Mouse (Mus musculus) adrenal gland, postnatal 25 days (tissue): ENCODE results near the gene Slc46a1. TPM values are rescaled to one million over a fixed set of nuclear protein-coding genes. Genes with fewer than 3 reads are reported as not detected.

Experiments
- DNase-seq: peaks from one replicate; pipeline ENCODE4 v3.0.0; 2021; ENCODE audit warnings: mixed read lengths
- total RNA-seq: library from RNA; stranded (reverse); gene quantifications from 2 replicates; pipeline ENCODE4 v1.2.3, GENCODE M21; 2021

Gene Slc46a1
- total RNA-seq, 1 experiment from 2014 or later = 46.2 TPM

GRCm38 (mm10) chr11:78455308-78455707, 10.2 kb upstream of the Slc46a1 start:
- peak; percentile 46 for DNase-seq

- no peak for DNase-seq
These were observed 6.8 kb upstream of the Slc46a1 start for GRCm38 (mm10) chr11:78458740-78459139.

GRCm38 (mm10) chr11:78461894-78462293, 3.6 kb upstream of the Slc46a1 start:
- DNase-seq = no peak

GRCm38 (mm10) chr11:78462669-78463068, 2.8 kb upstream of the Slc46a1 start:
- no peak for DNase-seq

GRCm38 (mm10) chr11:78463286-78464036, 2.0 kb upstream of the Slc46a1 start:
- peak; percentile 24 for DNase-seq

GRCm38 (mm10) chr11:78465116-78465515, 381 bp upstream of the Slc46a1 start:
- DNase-seq = no peak

- no peak for DNase-seq
These were observed 880 bp downstream of the Slc46a1 start for GRCm38 (mm10) chr11:78466242-78466912.

GRCm38 (mm10) chr11:78467515-78467914, 2.0 kb downstream of the Slc46a1 start:
- no peak for DNase-seq

- DNase-seq = no peak
These were observed 2.4 kb downstream of the Slc46a1 start for GRCm38 (mm10) chr11:78467932-78468331.

- DNase-seq = peak; percentile 27
These were observed 6.0 kb downstream of the Slc46a1 start for GRCm38 (mm10) chr11:78471326-78472103.

- DNase-seq = no peak
These were observed 9.8 kb downstream of the Slc46a1 start for GRCm38 (mm10) chr11:78475289-78475688.

GRCm38 (mm10) chr11:78483639-78484038, 18.1 kb downstream of the Slc46a1 start:
- DNase-seq = no peak

GRCm38 (mm10) chr11:78488168-78488567, 22.7 kb downstream of the Slc46a1 start:
- peak; percentile 67 for DNase-seq

- peak; percentile 61 for DNase-seq
These were observed 25.3 kb downstream of the Slc46a1 start for GRCm38 (mm10) chr11:78490781-78491241.

GRCm38 (mm10) chr11:78495904-78496303, 30.4 kb downstream of the Slc46a1 start:
- peak; percentile 50 for DNase-seq

- peak; percentile 31 for DNase-seq
These were observed 31.6 kb downstream of the Slc46a1 start for GRCm38 (mm10) chr11:78497071-78497541.

GRCm38 (mm10) chr11:78497544-78498522, 32.3 kb downstream of the Slc46a1 start, which contains the start of gene Sarm1:
Sarm1 (minus strand) TSS chr11:78497754.
- peak; percentile 95 for DNase-seq

- no peak for DNase-seq
These were observed 33.5 kb downstream of the Slc46a1 start, which contains the start of gene Vtn for GRCm38 (mm10) chr11:78499004-78499403. Vtn (plus strand) TSS chr11:78499091.

- DNase-seq = no peak
These were observed 34.0 kb downstream of the Slc46a1 start for GRCm38 (mm10) chr11:78499543-78499942.

- DNase-seq = no peak
These were observed 35.2 kb downstream of the Slc46a1 start for GRCm38 (mm10) chr11:78500623-78501202.

GRCm38 (mm10) chr11:78501529-78501928, 36.0 kb downstream of the Slc46a1 start:
- no peak for DNase-seq
